Mouse (Mus musculus) cerebellum, postnatal 10 days (tissue): ENCODE measurements at regions not wholly inside any gene's neighbourhood (a gene's known extent, or its start where the extent isn't known, plus 50 kb on each side); places are given as distances from the start of the nearest gene placed in this dataset.

Source experiments
- DNase-seq, 2 experiments: peaks; one replicate each; pipeline ENCODE4 v3.0.0; 2021; ENCODE audit warnings: mixed read lengths in 2 of 2

- no peak for DNase-seq
These were observed 111.3 kb upstream of the Ptger4 start for GRCm38 (mm10) chr15:5355332-5355731.

GRCm38 (mm10) chr15:5354328-5354727, 110.3 kb upstream of the Ptger4 start:
- no peak for DNase-seq

- no peak for DNase-seq
These were observed 104.9 kb upstream of the Ptger4 start for GRCm38 (mm10) chr15:5348881-5349280.

DNA sequence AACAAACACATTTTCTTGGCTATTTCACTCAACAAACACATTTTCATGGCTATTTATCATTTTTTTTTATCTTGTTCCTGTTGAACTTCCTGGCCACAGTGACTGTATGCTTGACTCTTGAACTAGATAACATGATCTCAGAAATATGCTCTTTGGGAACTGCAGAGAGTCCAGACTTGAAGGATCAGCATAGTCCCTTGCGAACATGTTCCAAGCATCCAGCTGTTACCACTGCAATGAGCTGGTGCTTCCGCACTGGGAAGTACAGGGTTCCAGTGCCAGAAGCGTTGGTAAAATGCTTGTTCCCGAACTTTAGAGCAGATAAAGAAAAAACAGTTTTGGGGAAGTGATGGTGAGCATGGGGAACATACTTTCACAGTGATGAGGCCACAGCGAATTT, 103.7 kb upstream of the Ptger4 start:
- DNase-seq = no peak

DNA sequence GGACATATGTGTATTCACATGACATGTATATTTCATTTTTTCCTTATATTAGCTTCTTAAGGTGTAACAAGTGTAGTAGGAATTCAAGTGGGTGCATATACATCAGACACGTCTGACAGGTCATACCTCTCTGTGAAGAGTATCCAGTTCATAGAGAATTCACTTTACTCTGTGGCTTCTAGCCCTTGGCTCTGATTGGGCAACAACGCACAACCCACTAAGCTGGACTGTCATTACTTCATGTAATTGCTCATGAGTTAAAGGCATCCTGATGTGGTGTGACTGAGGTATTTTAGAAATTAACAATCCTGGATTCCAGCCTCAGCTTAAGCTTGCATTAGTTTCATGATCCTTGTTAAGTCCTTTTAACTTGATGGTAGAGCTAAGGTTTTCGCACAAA, 103.0 kb upstream of the Ptger4 start:
- DNase-seq = no peak

DNA sequence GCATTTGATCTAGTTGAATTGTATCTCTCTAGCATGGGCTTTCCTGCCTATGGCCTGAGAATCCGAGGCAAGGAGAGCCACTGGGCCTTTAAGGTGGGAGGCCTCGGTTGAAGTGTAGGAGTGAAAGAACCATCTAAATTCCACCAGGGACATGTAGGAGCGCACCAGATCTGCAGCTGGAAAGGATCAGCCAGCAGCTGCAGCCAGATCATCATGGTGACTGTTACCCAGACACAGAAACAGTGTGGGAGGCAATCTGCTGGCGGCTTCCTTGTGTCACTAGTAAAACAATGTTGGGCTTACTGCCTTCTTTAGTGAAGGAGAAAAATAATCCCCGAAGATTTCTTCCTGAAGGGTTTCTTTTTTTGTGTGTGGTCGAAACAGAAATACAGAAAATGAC, 99.8 kb upstream of the Ptger4 start:
- no peak for DNase-seq

GRCm38 (mm10) chr15:5335528-5336268, 91.7 kb upstream of the Ptger4 start:
- no peak for DNase-seq

- no peak for DNase-seq
These were observed 83.0 kb upstream of the Ptger4 start for GRCm38 (mm10) chr15:5326996-5327395.

DNA sequence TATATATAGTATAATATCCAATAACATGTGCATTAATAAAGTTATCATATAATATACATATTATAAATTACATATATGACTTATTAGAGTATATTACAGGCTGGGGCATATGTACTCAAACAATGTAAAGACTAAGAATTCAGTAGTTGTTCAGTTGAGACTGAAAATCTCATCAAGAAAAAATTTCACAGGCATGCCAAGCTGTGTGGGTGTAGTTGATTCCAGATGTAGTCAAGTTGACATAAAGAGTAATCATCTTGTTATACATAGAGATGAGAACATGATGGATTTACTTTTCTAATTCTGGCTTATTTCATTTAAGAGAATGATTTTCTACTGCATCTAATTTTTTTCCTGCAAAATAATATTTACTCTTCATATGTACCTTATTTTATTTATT, 77.7 kb upstream of the Ptger4 start:
- DNase-seq = no peak

DNA sequence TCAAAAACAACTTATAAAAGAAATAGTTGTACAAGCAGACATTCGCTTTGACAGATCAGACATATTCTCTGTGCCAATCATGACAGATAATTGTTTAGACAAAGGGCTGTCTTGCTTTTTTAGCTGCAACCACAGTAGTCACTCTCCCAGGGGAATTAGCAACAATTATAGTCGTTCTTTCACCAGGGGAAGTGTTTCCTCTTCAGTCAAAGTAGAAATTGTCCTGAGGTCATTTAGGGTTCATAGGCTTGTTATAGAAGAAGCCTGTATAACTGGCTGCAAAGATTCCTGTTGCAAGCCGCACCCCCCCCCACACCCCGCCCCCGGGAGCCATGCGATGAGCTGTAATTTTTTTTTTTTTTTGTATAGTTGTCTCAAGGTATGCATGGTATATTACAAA, 68.2 kb upstream of the Ptger4 start:
- no peak for DNase-seq

- DNase-seq = no peak
These were observed 66.0 kb upstream of the Ptger4 start for GRCm38 (mm10) chr15:5310035-5310434.

GRCm38 (mm10) chr15:5302403-5302802, 58.4 kb upstream of the Ptger4 start:
- DNase-seq = peak in 1 of 2 experiments; percentile 2

DNA sequence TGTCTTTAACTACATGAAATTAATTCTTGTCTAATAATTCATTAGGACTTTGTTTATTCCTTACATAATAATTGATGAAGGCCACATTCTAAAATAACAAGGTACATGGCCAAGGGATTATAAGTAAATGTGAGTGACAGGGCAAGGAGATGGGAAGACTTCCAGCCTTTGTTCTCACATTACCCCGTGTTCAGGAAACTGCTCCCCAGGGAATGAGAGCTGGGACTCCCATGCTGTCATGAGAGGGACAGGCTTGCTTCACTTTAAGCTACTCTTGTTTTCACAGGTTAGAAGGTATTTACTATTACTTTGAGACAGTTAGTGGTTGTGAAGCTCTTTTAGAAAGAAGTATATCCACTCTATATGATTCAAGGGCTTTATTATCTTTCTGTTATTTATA, 55.8 kb upstream of the Ptger4 start:
- DNase-seq = no peak

DNA sequence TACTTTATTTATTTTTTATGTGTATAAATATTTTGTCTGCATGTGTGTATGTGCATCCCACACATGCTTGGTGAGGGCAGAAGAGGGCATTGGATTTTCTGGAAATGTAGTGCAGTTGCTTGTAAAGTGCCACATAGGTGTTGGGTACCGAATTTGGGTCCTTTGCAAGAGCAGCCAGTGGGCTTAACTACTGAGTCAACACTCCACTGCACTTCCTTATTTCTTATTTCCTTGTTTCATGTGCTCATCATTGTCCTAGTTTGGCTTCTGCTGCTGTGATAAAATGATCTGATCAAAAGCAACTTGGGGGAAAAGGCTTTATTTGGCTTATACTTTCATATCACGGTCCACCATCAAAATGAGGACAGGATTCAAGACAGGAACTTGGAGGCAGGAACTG, 53.0 kb upstream of the Ptger4 start:
- DNase-seq = no peak
